Mouse (Mus musculus) heart, adult 9 months (tissue): ENCODE results near the gene Mchr1.

Experiments
- DNase-seq, 2 experiments: peaks; one replicate each; pipeline ENCODE4 v3.0.0; 2022; ENCODE audit warnings: low spot score in 2 of 2

Gene Mchr1

GRCm38 (mm10) chr15:81272305-81273053 lies 37.2 kb downstream of the Mchr1 start:
- peak; percentile 31 to 35 for DNase-seq

DNA sequence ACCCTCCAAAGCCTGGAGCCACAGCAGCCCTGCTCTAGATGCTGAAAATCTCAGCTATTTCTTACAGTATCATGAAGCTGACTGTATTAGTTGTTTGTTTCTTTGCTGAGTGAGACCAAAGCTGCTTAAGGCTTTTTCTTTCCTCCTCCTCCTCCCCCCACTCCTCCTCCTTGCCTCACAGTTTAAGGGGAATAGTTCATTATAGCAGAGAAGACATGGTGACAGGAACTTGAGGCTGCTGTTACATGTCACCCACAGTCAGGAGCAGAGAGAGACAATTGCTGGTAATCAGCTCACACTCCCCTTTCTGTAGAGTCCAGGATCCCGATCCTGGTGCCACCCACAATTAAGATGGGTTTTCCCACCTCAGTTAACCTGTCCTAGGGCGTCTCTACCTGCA lies 38.1 kb downstream of the Mchr1 start:
- no peak for DNase-seq

GRCm38 (mm10) chr15:81277928-81278327 lies 42.6 kb downstream of the Mchr1 start:
- no peak for DNase-seq

- DNase-seq: no peak
Measured at GRCm38 (mm10) chr15:81278699-81279098, 43.4 kb downstream of the Mchr1 start.

DNA sequence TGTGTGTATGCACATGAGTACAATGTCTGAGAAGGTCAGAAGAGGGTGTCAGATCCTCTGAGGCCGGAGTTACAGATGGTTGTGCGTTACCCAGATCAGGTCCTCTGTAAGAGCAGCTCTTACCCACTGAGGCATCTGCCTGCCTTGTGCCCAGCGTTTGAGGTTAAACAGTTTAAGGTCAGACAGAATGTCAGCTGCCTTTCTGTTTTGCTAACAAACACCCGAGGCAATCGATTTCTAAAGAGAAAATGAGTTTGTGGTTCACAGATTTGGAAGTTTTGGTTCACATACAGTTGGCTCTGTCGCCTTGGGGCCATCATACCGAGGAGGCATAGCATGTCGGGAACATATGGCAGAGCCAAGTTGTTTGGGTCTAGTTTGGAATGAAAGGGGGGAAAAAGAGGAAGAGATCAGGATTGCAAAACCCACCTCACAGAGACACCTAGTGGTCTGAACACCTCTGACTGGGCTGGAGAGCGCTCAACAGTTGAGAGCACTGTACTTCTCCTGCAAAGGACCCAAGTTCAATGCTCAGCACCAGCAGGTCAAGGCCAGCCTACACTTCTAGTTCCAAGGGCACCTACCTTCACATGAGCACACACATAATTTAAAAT lies 48.9 kb downstream of the Mchr1 start:
- no peak for DNase-seq
